Mouse (Mus musculus): Measurements from ENCODE around the gene Gon7. TPM values are rescaled to one million over a fixed set of nuclear protein-coding genes. Genes with fewer than 3 reads are reported as not detected.

The Gon7 gene
- polyA plus RNA-seq, 1 experiment: 22.5 TPM

GRCm38 (mm10) chr12:102703921-102704408, 53.6 kb downstream of the Gon7 start:
- peak; percentile 55 to 61 for DNase-seq
- peak overlapping the region; percentile 86 for H3K4me3 ChIP-seq (replicated peaks; ENCODE audit: insufficient read depth, low read depth, low read length)
- H3K27me3 ChIP-seq (ENCODE audit: control insufficient read depth, insufficient read depth, low read length): no peaks in the 10 kb centered on the region
- H3K27ac ChIP-seq (ENCODE audit: insufficient read depth, low read length): peak overlapping the region; percentile 75
- TF ChIP-seq CTCF (IDR thresholded peaks at IDR 0.05; ENCODE audit: borderline replicate concordance, insufficient read depth, low read depth, low read length) (no peak), POLR2A (IDR thresholded peaks at IDR 0.05; ENCODE audit: borderline replicate concordance, insufficient read depth, low read length) (no peak)
- 2% methylated on average over 17 of the region's 17 CpGs for WGBS
- H3K4me1 ChIP-seq (ENCODE audit: control insufficient read depth, insufficient read depth, low read length): peaks cover 20% of the 10 kb centered on the region

- Histone ChIP-seq H3K27me3 (ENCODE audit: control insufficient read depth, insufficient read depth, low read length) (no peaks in the 10 kb centered on the region), H3K27ac (ENCODE audit: insufficient read depth, low read length) (peak overlapping the region; percentile 75), H3K4me1 (ENCODE audit: control insufficient read depth, insufficient read depth, low read length) (peaks cover 26% of the 10 kb centered on the region), H3K4me3 (replicated peaks; ENCODE audit: insufficient read depth, low read depth, low read length) (peak overlapping the region; percentile 86)
- DNase-seq: peak; percentile 59 to 67
- no peak for TF ChIP-seq POLR2A (IDR thresholded peaks at IDR 0.05; ENCODE audit: borderline replicate concordance, insufficient read depth, low read length)
- no peak for TF ChIP-seq CTCF (IDR thresholded peaks at IDR 0.05; ENCODE audit: borderline replicate concordance, insufficient read depth, low read depth, low read length)
- 11% methylated on average over 6 of the region's 6 CpGs for WGBS
Observed at GRCm38 (mm10) chr12:102703441-102703840, 54.2 kb downstream of the Gon7 start.

Other genes with a start within 250 kb of the Gon7 start
- gene Chga, start 202.8 kb downstream of the Gon7 start, polyA plus RNA-seq (2012; rRNA removed): 187 and 216 TPM in 2 replicates
- 64.9 and 67.6 TPM in 2 replicates for gene Itpk1, start 52.9 kb downstream of the Gon7 start, polyA plus RNA-seq (2012; rRNA removed)
- gene Moap1, start 14.1 kb downstream of the Gon7 start, polyA plus RNA-seq (2012; rRNA removed): 11.9 and 13.8 TPM in 2 replicates
- gene Tmem251, start 14.0 kb downstream of the Gon7 start, polyA plus RNA-seq (2012; rRNA removed): 3.7 and 3.9 TPM in 2 replicates
- not detected in 2 replicates for gene Gm28051, start within 50 bp of the Gon7 start, polyA plus RNA-seq (2012; rRNA removed)
- 24.3 and 25.5 TPM in 2 replicates for gene Ubr7, start 164 bp upstream of the Gon7 start, polyA plus RNA-seq (2012; rRNA removed)
- 27.0 and 28.7 TPM in 2 replicates for gene Gm20604, start 869 bp upstream of the Gon7 start, polyA plus RNA-seq (2012; rRNA removed)
- 12.8 and 13.8 TPM in 2 replicates for gene Btbd7, start 120.7 kb upstream of the Gon7 start, polyA plus RNA-seq (2012; rRNA removed)
- not detected in 2 replicates for gene Cox8c, start 141.5 kb upstream of the Gon7 start, polyA plus RNA-seq (2012; rRNA removed)
- gene Unc79, start 191.1 kb upstream of the Gon7 start, polyA plus RNA-seq (2012; rRNA removed): 26.1 and 28.2 TPM in 2 replicates